Mouse (Mus musculus): ENCODE data around the gene Eif1b.

DNA sequence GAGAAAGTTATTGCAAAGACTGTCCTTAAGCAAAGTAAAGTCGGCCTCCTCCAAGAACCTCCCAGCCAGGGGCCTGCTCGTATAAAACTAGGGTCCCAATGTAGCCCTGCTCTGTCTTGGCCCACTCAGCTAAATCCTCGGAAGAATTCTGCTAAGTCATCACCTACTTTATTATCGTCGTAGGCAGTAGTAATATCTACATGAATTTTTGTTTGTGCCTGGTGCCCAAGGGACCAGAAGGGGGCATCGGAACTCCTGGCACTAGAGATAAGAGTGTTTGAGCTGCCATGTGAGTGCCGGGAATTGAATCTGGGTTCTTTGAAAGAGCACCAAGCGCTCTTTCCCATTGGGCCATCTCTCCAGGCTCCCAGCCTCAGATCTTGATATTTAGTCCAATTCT is 35.9 kb downstream of the Eif1b start:
- TF ChIP-seq CTCF (IDR thresholded peaks at IDR 0.05; ENCODE audit: control insufficient read depth, insufficient read depth, insufficient replicate concordance, low read depth, low read length) (no peak), POLR2A (IDR thresholded peaks at IDR 0.05; ENCODE audit: control insufficient read depth, low read depth, low read length) (no peak)

All from testis, adult 2 months (tissue).